Mouse (Mus musculus): ENCODE measurements at regions not wholly inside any gene's neighbourhood (a gene's known extent, or its start where the extent isn't known, plus 50 kb on each side); places are given as distances from the start of the nearest gene placed in this dataset.

- 89% methylated on average over 5 of the region's 5 CpGs for WGBS
- no peaks in the 10 kb centered on the region for H3K9me3 ChIP-seq (ENCODE audit: control insufficient read depth, low read length)
- DNase-seq (ENCODE audit: low spot score) (no peak), ATAC-seq (ENCODE audit: insufficient number of reproducible peaks, low FRiP score, low TSS enrichment, low read depth) (no peak)
- H3K4me1 ChIP-seq (ENCODE audit: control insufficient read depth, insufficient read depth, low read length) = no peaks in the 10 kb centered on the region
- H3K27me3 ChIP-seq (ENCODE audit: control insufficient read depth, insufficient read depth, low read length) = no peaks in the 10 kb centered on the region
- H3K9ac ChIP-seq (ENCODE audit: low read length) = no peak overlapping the region
- H3K27ac ChIP-seq (replicated peaks; ENCODE audit: low read depth, low read length) = no peak overlapping the region
- no peaks in the 10 kb centered on the region for H3K36me3 ChIP-seq (ENCODE audit: control insufficient read depth, insufficient read depth, low read length)
- no peak overlapping the region for H3K4me2 ChIP-seq (ENCODE audit: low read depth, severe bottlenecking)
- no peak overlapping the region for H3K4me3 ChIP-seq (ENCODE audit: low read depth, low read length)
Measured at GRCm38 (mm10) chr13:99754701-99755100, 146.2 kb downstream of the Cartpt start.

- H3K27ac ChIP-seq (replicated peaks; ENCODE audit: low read depth, low read length) = no peak overlapping the region
Measured at GRCm38 (mm10) chr13:99754251-99754652, 146.6 kb downstream of the Cartpt start.

GRCm38 (mm10) chr13:99753526-99753925 is 147.4 kb downstream of the Cartpt start:
- no peak overlapping the region for H3K9ac ChIP-seq (ENCODE audit: low read length)
- no peaks in the 10 kb centered on the region for H3K36me3 ChIP-seq (ENCODE audit: control insufficient read depth, insufficient read depth, low read length)
- H3K9me3 ChIP-seq (ENCODE audit: control insufficient read depth, low read length) = no peaks in the 10 kb centered on the region
- H3K4me3 ChIP-seq (ENCODE audit: low read depth, low read length) = no peak overlapping the region
- WGBS = 91% methylated on average over 3 of the region's 3 CpGs
- no peak overlapping the region for H3K4me2 ChIP-seq (ENCODE audit: low read depth, severe bottlenecking)
- no peaks in the 10 kb centered on the region for H3K27me3 ChIP-seq (ENCODE audit: control insufficient read depth, insufficient read depth, low read length)
- H3K27ac ChIP-seq (replicated peaks; ENCODE audit: low read depth, low read length) = no peak overlapping the region
- DNase-seq (ENCODE audit: low spot score) (no peak), ATAC-seq (ENCODE audit: insufficient number of reproducible peaks, low FRiP score, low TSS enrichment, low read depth) (no peak)
- no peaks in the 10 kb centered on the region for H3K4me1 ChIP-seq (ENCODE audit: control insufficient read depth, insufficient read depth, low read length)

More at GRCm38 (mm10) chr13:99754251-99754652, 146.6 kb downstream of the Cartpt start:
- no peak overlapping the region for H3K4me3 ChIP-seq (ENCODE audit: low read depth, low read length)
- ATAC-seq (ENCODE audit: insufficient number of reproducible peaks, low FRiP score, low TSS enrichment, low read depth) (no peak), DNase-seq (ENCODE audit: low spot score) (no peak)
- H3K27me3 ChIP-seq (ENCODE audit: control insufficient read depth, insufficient read depth, low read length) = no peaks in the 10 kb centered on the region
- no peak overlapping the region for H3K9ac ChIP-seq (ENCODE audit: low read length)
- no peak overlapping the region for H3K4me2 ChIP-seq (ENCODE audit: low read depth, severe bottlenecking)
- no peaks in the 10 kb centered on the region for H3K36me3 ChIP-seq (ENCODE audit: control insufficient read depth, insufficient read depth, low read length)
- H3K4me1 ChIP-seq (ENCODE audit: control insufficient read depth, insufficient read depth, low read length) = no peaks in the 10 kb centered on the region
- WGBS = 64% methylated on average over 5 of the region's 5 CpGs
- no peaks in the 10 kb centered on the region for H3K9me3 ChIP-seq (ENCODE audit: control insufficient read depth, low read length)

- whole genome bisulfite sequencing = 67% methylated on average over 8 of the region's 8 CpGs
- H3K9ac ChIP-seq (ENCODE audit: low read length) = no peak overlapping the region
- no peak overlapping the region for H3K4me2 ChIP-seq (ENCODE audit: low read depth, severe bottlenecking)
- H3K4me3 ChIP-seq (ENCODE audit: low read depth, low read length) = no peak overlapping the region
- no peaks in the 10 kb centered on the region for H3K4me1 ChIP-seq (ENCODE audit: control insufficient read depth, insufficient read depth, low read length)
- H3K9me3 ChIP-seq (ENCODE audit: control insufficient read depth, low read length) = no peaks in the 10 kb centered on the region
- no peaks in the 10 kb centered on the region for H3K27me3 ChIP-seq (ENCODE audit: control insufficient read depth, insufficient read depth, low read length)
- no peaks in the 10 kb centered on the region for H3K36me3 ChIP-seq (ENCODE audit: control insufficient read depth, insufficient read depth, low read length)
- H3K27ac ChIP-seq (replicated peaks; ENCODE audit: low read depth, low read length) = no peak overlapping the region
- no peak for DNase-seq (ENCODE audit: low spot score)
- ATAC-seq (ENCODE audit: insufficient number of reproducible peaks, low FRiP score, low TSS enrichment, low read depth) = no peak
Measured at GRCm38 (mm10) chr13:99750729-99751128, 150.2 kb downstream of the Cartpt start.

GRCm38 (mm10) chr13:99749342-99749741 is 151.5 kb downstream of the Cartpt start:
- ATAC-seq (ENCODE audit: insufficient number of reproducible peaks, low FRiP score, low TSS enrichment, low read depth) (no peak), DNase-seq (ENCODE audit: low spot score) (no peak)
- H3K27ac ChIP-seq (replicated peaks; ENCODE audit: low read depth, low read length) = no peak overlapping the region
- H3K27me3 ChIP-seq (ENCODE audit: control insufficient read depth, insufficient read depth, low read length) = no peaks in the 10 kb centered on the region
- H3K4me3 ChIP-seq (ENCODE audit: low read depth, low read length) = no peak overlapping the region
- WGBS = 84% methylated on average over 6 of the region's 6 CpGs
- H3K4me1 ChIP-seq (ENCODE audit: control insufficient read depth, insufficient read depth, low read length) = no peaks in the 10 kb centered on the region
- H3K9ac ChIP-seq (ENCODE audit: low read length) = no peak overlapping the region
- no peaks in the 10 kb centered on the region for H3K36me3 ChIP-seq (ENCODE audit: control insufficient read depth, insufficient read depth, low read length)
- H3K9me3 ChIP-seq (ENCODE audit: control insufficient read depth, low read length) = no peaks in the 10 kb centered on the region
- no peak overlapping the region for H3K4me2 ChIP-seq (ENCODE audit: low read depth, severe bottlenecking)

- no peaks in the 10 kb centered on the region for H3K27me3 ChIP-seq (ENCODE audit: control insufficient read depth, insufficient read depth, low read length)
- 83% methylated on average over 9 of the region's 9 CpGs for WGBS
- DNase-seq (ENCODE audit: low spot score) (no peak), ATAC-seq (ENCODE audit: insufficient number of reproducible peaks, low FRiP score, low TSS enrichment, low read depth) (no peak)
- H3K9ac ChIP-seq (ENCODE audit: low read length) = no peak overlapping the region
- no peak overlapping the region for H3K4me2 ChIP-seq (ENCODE audit: low read depth, severe bottlenecking)
- no peaks in the 10 kb centered on the region for H3K9me3 ChIP-seq (ENCODE audit: control insufficient read depth, low read length)
- no peak overlapping the region for H3K4me3 ChIP-seq (ENCODE audit: low read depth, low read length)
- H3K27ac ChIP-seq (replicated peaks; ENCODE audit: low read depth, low read length) = no peak overlapping the region
- H3K36me3 ChIP-seq (ENCODE audit: control insufficient read depth, insufficient read depth, low read length) = no peaks in the 10 kb centered on the region
- no peaks in the 10 kb centered on the region for H3K4me1 ChIP-seq (ENCODE audit: control insufficient read depth, insufficient read depth, low read length)
Measured at GRCm38 (mm10) chr13:99748128-99748527, 152.8 kb downstream of the Cartpt start.

GRCm38 (mm10) chr13:99745526-99745925 is 155.4 kb downstream of the Cartpt start:
- Histone ChIP-seq H3K4me1 (ENCODE audit: control insufficient read depth, insufficient read depth, low read length) (no peaks in the 10 kb centered on the region), H3K36me3 (ENCODE audit: control insufficient read depth, insufficient read depth, low read length) (no peaks in the 10 kb centered on the region), H3K27ac (replicated peaks; ENCODE audit: low read depth, low read length) (no peak overlapping the region), H3K27me3 (ENCODE audit: control insufficient read depth, insufficient read depth, low read length) (no peaks in the 10 kb centered on the region), H3K9ac (ENCODE audit: low read length) (no peak overlapping the region), H3K9me3 (ENCODE audit: control insufficient read depth, low read length) (no peaks in the 10 kb centered on the region), H3K4me3 (ENCODE audit: low read depth, low read length) (no peak overlapping the region), H3K4me2 (ENCODE audit: low read depth, severe bottlenecking) (no peak overlapping the region)
- ATAC-seq (ENCODE audit: insufficient number of reproducible peaks, low FRiP score, low TSS enrichment, low read depth) = no peak
- DNase-seq (ENCODE audit: low spot score) = no peak
- WGBS = 81% methylated on average over 6 of the region's 6 CpGs

- Histone ChIP-seq H3K27ac (replicated peaks; ENCODE audit: low read depth, low read length) (no peak overlapping the region), H3K4me2 (ENCODE audit: low read depth, severe bottlenecking) (no peak overlapping the region), H3K9ac (ENCODE audit: low read length) (no peak overlapping the region), H3K36me3 (ENCODE audit: control insufficient read depth, insufficient read depth, low read length) (no peaks in the 10 kb centered on the region), H3K4me3 (ENCODE audit: low read depth, low read length) (no peak overlapping the region), H3K4me1 (ENCODE audit: control insufficient read depth, insufficient read depth, low read length) (no peaks in the 10 kb centered on the region), H3K9me3 (ENCODE audit: control insufficient read depth, low read length) (no peaks in the 10 kb centered on the region), H3K27me3 (ENCODE audit: control insufficient read depth, insufficient read depth, low read length) (no peaks in the 10 kb centered on the region)
- ATAC-seq (ENCODE audit: insufficient number of reproducible peaks, low FRiP score, low TSS enrichment, low read depth) = no peak
- 89% methylated on average over 7 of the region's 7 CpGs for WGBS
- DNase-seq (ENCODE audit: low spot score) = no peak
Measured at GRCm38 (mm10) chr13:99744790-99745120, 156.1 kb downstream of the Cartpt start.

- no peak for DNase-seq (ENCODE audit: low spot score)
- Histone ChIP-seq H3K9ac (ENCODE audit: low read length) (no peak overlapping the region), H3K9me3 (ENCODE audit: control insufficient read depth, low read length) (no peaks in the 10 kb centered on the region), H3K4me3 (ENCODE audit: low read depth, low read length) (no peak overlapping the region), H3K4me2 (ENCODE audit: low read depth, severe bottlenecking) (no peak overlapping the region), H3K27ac (replicated peaks; ENCODE audit: low read depth, low read length) (no peak overlapping the region), H3K36me3 (ENCODE audit: control insufficient read depth, insufficient read depth, low read length) (no peaks in the 10 kb centered on the region), H3K4me1 (ENCODE audit: control insufficient read depth, insufficient read depth, low read length) (no peaks in the 10 kb centered on the region), H3K27me3 (ENCODE audit: control insufficient read depth, insufficient read depth, low read length) (no peaks in the 10 kb centered on the region)
- WGBS = 59% methylated on average over 8 of the region's 8 CpGs
- ATAC-seq (ENCODE audit: insufficient number of reproducible peaks, low FRiP score, low TSS enrichment, low read depth) = no peak
Measured at GRCm38 (mm10) chr13:99743952-99744789, 156.7 kb downstream of the Cartpt start.
